Mouse (Mus musculus) lung, postnatal 0 days (tissue): ENCODE results near the gene Sox18. TPM values are rescaled to one million over a fixed set of nuclear protein-coding genes. Genes with fewer than 3 reads are reported as not detected.

Source experiments
- ATAC-seq: fragments of 200-750 bp; cut with Nextera tagmentation; 2 replicates; pipeline ENCODE4 v1.8.0; 2017; ENCODE audit warnings: moderate library complexity
- DNase-seq: peaks from one replicate; pipeline ENCODE4 v3.0.0-alpha.2; 2016; ENCODE audit warnings: low spot score
- H3K27ac ChIP-seq: fragments of 300-500 bp; sonication (generic); 2 replicates; pipeline ENCODE4 v1.5.1; 2014; ENCODE audit warnings: antibody characterized with exemption, mild to moderate bottlenecking, low read length, mixed read lengths
- H3K27me3 ChIP-seq: fragments of 300-500 bp; sonication (generic); replicated peaks from 2 replicates; pipeline ENCODE4 v1.6.1; 2014; ENCODE audit warnings: low read length, mixed read lengths; ENCODE audit not compliant: insufficient read depth
- H3K36me3 ChIP-seq: fragments of 300-500 bp; sonication (generic); 2 replicates; pipeline ENCODE4 v1.6.1; 2014; ENCODE audit warnings: low read length, mixed read lengths; ENCODE audit not compliant: insufficient read depth
- H3K4me1 ChIP-seq: fragments of 300-500 bp; sonication (generic); 2 replicates; pipeline ENCODE4 v1.6.1; 2014; ENCODE audit warnings: antibody characterized with exemption, low read depth, low read length, mixed read lengths; ENCODE audit not compliant: insufficient read depth
- H3K4me2 ChIP-seq: fragments of 300-500 bp; sonication (generic); replicated peaks from 2 replicates; pipeline ENCODE4 v1.6.1; 2014; ENCODE audit warnings: low read depth, mild to moderate bottlenecking, low read length, moderate library complexity, mixed read lengths
- H3K4me3 ChIP-seq: fragments of 300-500 bp; sonication (generic); 2 replicates; pipeline ENCODE4 v1.5.1; 2014; ENCODE audit warnings: low read depth, low read length
- H3K9ac ChIP-seq: fragments of 300-500 bp; sonication (generic); replicated peaks from 2 replicates; pipeline ENCODE4 v1.6.1; 2014; ENCODE audit warnings: low read depth, mild to moderate bottlenecking
- H3K9me3 ChIP-seq: fragments of 300-500 bp; sonication (generic); 2 replicates; pipeline ENCODE4 v1.6.1; 2016; ENCODE audit warnings: low read length, mixed read lengths
- CTCF ChIP-seq: IDR thresholded peaks from 2 replicates; pipeline ENCODE4 v1.5.1; 2016; ENCODE audit warnings: antibody characterized with exemption, mild to moderate bottlenecking
- EP300 ChIP-seq: IDR thresholded peaks from 2 replicates; pipeline ENCODE4 v1.6.1; 2016; ENCODE audit warnings: antibody characterized with exemption, mild to moderate bottlenecking, control low read depth
- WGBS: fragments of 180-500 bp; shearing (Covaris S2); extraction: QIAGEN DNeasy Blood & Tissue Kit; methylation state at CpG from one replicate; pipeline ENCODE4 v1.1.7; 2014; 5-methylcytosine and 5-hydroxymethylcytosine counted together
- polyA plus RNA-seq: library from polyadenylated mRNA; unstranded; fragments of >200 nt; fragmentation: Nextera tagmentation; extraction: Ambion mirVana; gene quantifications from 2 replicates; pipeline ENCODE4 v1.2.1, GENCODE M21; 2015

Gene Sox18
- polyA plus RNA-seq, 1 experiment from 2014 or later, result 134 TPM

DNA sequence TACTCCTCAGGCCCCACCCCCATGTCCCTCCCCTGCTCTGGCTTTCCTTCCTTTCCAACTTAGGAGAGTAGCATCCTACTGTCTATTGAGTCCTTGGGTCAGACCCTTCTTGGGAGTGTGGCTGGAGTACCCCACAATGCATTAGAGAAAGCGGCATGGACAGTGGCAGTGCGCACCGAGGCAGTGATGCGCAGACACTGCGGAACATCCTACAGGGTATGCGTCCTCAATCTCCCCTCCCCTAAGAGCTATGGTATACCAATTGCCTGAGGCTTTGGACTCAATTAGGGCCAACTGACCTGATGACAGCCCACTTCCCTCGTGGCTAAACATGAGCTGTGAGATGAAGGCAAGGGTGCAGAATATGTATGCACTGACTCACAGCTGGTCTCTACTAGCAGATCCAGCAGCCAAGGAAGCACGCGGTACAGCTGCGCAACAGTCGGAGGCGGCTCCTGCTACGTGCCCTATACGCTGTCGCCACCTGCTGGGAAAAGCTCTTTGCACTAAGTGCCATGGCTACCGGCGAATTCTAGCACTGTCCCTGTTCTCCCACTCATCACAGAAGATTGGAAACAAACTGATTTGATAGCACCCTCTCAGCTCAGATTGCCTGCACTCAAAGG, 12.4 kb downstream of the Sox18 start:
- TF ChIP-seq CTCF (no peak; the same call in 1 of the 2 replicates), EP300 (no peak)
- H3K9ac ChIP-seq, result no peak overlapping the region
- H3K27me3 ChIP-seq, result no peaks in the 10 kb centered on the region
- H3K4me1 ChIP-seq, result no peaks in the 10 kb centered on the region; the same call in 1 of the 2 replicates
- DNase-seq, result peak; percentile 74
- H3K4me3 ChIP-seq, result no peak overlapping the region
- H3K4me2 ChIP-seq, result no peak overlapping the region
- H3K27ac ChIP-seq, result no peak overlapping the region
- ATAC-seq, result peak; percentile 52
- WGBS, result 34% methylated on average over 17 of the region's 17 CpGs
- H3K9me3 ChIP-seq, result no peaks in the 10 kb centered on the region
- peaks cover 22% of the 10 kb centered on the region; the same call in 1 of the 2 replicates for H3K36me3 ChIP-seq

DNA sequence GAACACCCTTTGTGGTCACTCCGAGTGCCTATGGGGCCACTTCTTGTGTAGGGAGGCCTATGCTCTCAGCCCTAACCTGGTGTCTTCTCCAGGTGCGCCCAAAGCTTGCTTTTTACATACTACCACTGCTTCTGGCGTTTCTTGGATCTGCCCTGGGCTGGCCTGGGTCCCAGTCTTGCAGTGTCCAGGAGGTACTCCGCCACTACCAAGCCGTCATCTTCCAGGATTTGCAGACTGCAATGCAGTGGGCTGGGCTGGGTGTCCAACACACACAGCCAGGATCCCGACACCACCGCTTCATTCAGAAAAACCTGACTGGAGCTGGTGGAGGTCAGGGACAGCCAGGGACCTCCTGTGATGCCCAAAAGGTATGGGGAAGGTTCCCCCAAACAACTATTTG, 12.9 kb downstream of the Sox18 start:
- ATAC-seq (no peak), DNase-seq (no peak)
- TF ChIP-seq CTCF, result no peak
- TF ChIP-seq EP300, result no peak
- Histone ChIP-seq H3K27ac (no peak overlapping the region), H3K9ac (no peak overlapping the region), H3K27me3 (no peaks in the 10 kb centered on the region), H3K9me3 (no peaks in the 10 kb centered on the region), H3K4me1 (no peaks in the 10 kb centered on the region; the same call in 1 of the 2 replicates), H3K4me2 (no peak overlapping the region), H3K36me3 (peaks cover 22% of the 10 kb centered on the region; the same call in 1 of the 2 replicates), H3K4me3 (no peak overlapping the region)
- 89% methylated on average over 7 of the region's 7 CpGs for WGBS

DNA sequence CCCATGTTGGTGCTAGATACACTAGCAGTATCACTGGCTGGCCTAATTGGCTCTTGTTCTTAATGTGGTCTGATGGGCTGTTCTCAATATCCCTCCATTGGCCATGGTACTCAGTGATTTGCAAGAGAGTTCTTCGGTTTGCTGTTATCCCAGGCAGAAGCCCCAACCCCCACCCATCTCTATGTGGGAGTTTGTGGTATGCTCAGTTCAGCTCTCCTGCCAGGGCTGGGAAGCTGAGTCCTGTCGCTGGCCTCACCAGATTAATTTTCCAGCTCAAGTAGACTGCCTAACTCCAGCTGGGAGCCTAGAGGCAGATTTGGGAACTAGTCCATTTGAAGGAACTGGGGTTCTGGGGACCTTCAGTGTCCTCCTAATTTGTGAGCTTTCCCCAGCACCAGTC, 14.0 kb downstream of the Sox18 start:
- TF ChIP-seq CTCF, result no peak
- no peak for TF ChIP-seq EP300
- 78% methylated on average over 2 of the region's 2 CpGs for WGBS
- H3K9ac ChIP-seq, result no peak overlapping the region
- H3K27me3 ChIP-seq, result no peaks in the 10 kb centered on the region
- H3K27ac ChIP-seq, result no peak overlapping the region
- H3K4me2 ChIP-seq, result no peak overlapping the region
- no peaks in the 10 kb centered on the region; the same call in 1 of the 2 replicates for H3K4me1 ChIP-seq
- ATAC-seq (no peak), DNase-seq (no peak)
- H3K9me3 ChIP-seq, result no peaks in the 10 kb centered on the region
- H3K4me3 ChIP-seq, result no peak overlapping the region
- H3K36me3 ChIP-seq, result peaks cover 29% of the 10 kb centered on the region; the same call in 1 of the 2 replicates

DNA sequence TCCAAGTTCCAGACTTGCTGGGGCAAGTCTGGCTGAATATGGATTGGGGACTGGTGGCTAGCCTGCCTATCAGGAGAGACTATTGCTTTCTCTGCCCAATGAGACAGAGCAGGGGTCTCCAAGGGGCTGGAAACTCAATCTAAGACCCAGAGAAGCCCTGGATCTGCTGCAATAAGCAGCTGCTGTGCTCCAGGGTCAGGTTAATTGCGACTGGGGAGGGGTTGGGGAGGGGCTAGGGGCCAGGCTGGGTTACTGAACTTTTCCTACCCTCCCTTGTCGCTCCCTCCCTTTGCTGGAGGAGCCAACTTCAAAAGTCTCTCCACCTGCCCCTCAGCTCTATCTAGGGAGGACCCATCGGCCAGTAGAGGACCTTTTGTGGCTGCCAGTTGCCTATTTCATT, 14.7 kb downstream of the Sox18 start, which contains the start of gene Gm29797:
TSS of gene Gm29797 (plus strand) at position 301 of the 400 bp plus-strand sequence.
- H3K27ac ChIP-seq, result no peak within 1 kb of the TSS
- H3K27me3 ChIP-seq, result no peaks in the 10 kb centered on the region
- 61% methylated on average over 3 of the region's 3 CpGs for WGBS
- no peaks in the 10 kb centered on the region for H3K9me3 ChIP-seq
- peaks cover 29% of the 10 kb centered on the region; the same call in 1 of the 2 replicates for H3K36me3 ChIP-seq
- no peak within 1 kb of the TSS for H3K9ac ChIP-seq
- ATAC-seq (no peak), DNase-seq (no peak)
- TF ChIP-seq EP300, result no peak
- no peak within 1 kb of the TSS for H3K4me3 ChIP-seq
- no peak within 1 kb of the TSS for H3K4me2 ChIP-seq
- no peaks in the 10 kb centered on the region; the same call in 1 of the 2 replicates for H3K4me1 ChIP-seq

DNA sequence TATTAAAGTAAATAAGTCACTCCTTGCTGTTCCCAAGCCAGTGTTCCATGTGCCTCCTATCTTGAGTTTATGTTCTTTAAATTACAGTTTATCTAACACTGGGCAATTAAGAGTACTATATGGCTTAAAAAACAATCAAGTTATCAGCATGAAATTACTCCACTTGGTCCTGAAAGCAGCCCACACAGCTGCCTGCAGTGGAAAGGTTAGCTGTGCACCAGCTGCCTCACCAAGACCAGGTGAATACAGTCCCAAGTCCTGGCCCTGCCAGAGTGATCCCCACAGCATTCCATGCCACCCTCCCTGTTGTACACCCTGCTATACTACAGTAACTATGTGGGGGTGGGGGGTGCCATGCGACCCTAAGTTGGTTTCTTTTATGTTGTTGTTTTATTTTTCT, 17.9 kb downstream of the Sox18 start:
- H3K9ac ChIP-seq, result no peak overlapping the region
- 82% methylated on average over 1 of the region's 1 CpGs for WGBS
- no peak overlapping the region for H3K4me3 ChIP-seq
- TF ChIP-seq CTCF (no peak), EP300 (no peak)
- H3K27ac ChIP-seq, result no peak overlapping the region
- no peak overlapping the region for H3K4me2 ChIP-seq
- ATAC-seq (no peak), DNase-seq (no peak)
- peaks cover 55% of the 10 kb centered on the region for H3K36me3 ChIP-seq
- H3K9me3 ChIP-seq, result no peaks in the 10 kb centered on the region
- H3K4me1 ChIP-seq, result no peaks in the 10 kb centered on the region
- no peaks in the 10 kb centered on the region for H3K27me3 ChIP-seq

DNA sequence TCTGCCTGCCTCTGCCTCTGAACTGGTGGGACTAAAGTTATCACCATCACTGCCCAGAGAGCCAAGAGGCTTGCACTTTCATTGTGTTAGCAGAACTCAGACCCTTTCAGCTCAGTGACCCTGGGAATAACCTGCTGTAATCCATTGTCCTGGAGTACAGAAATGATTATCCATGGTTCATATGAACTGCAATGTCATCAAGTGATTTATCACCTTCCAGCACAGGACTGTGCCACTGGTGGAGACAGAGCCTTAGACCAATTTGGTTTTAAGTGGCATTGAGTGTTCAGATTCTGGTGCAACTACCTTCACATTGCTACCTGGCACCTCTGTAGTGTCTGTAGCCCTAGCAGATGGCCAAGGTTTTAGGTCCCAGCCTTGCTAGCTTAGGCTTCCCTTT, 18.4 kb downstream of the Sox18 start:
- ATAC-seq (no peak), DNase-seq (no peak)
- Histone ChIP-seq H3K4me2 (no peak overlapping the region), H3K27ac (no peak overlapping the region), H3K4me3 (no peak overlapping the region), H3K36me3 (peaks cover 60% of the 10 kb centered on the region), H3K4me1 (no peaks in the 10 kb centered on the region), H3K9ac (no peak overlapping the region), H3K9me3 (no peaks in the 10 kb centered on the region), H3K27me3 (no peaks in the 10 kb centered on the region)
- TF ChIP-seq EP300 (no peak), CTCF (no peak)

DNA sequence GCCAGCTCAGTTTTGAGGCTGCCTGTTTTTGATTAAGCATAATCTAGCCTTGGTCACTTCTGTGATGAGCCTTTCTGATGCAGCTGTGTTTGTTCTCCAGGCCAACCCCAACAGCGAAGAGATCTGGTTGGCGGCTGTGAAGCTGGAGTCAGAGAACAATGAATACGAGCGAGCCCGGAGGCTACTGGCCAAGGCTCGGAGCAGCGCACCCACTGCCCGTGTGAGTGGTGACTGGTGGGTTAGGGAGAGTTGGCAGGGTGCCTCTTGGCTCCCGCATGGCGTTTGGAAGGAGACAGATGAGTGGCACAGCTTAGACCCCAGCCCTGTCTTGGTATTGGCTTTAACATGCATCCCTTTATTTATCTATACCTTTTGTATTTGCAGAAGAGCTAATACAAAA, 22.5 kb downstream of the Sox18 start:
- H3K4me3 ChIP-seq, result no peak overlapping the region
- no peak overlapping the region for H3K4me2 ChIP-seq
- 90% methylated on average over 10 of the region's 10 CpGs for WGBS
- H3K27ac ChIP-seq, result no peak overlapping the region
- H3K36me3 ChIP-seq, result peaks cover 44% of the 10 kb centered on the region
- H3K9me3 ChIP-seq, result no peaks in the 10 kb centered on the region
- no peaks in the 10 kb centered on the region for H3K4me1 ChIP-seq
- no peak for DNase-seq
- TF ChIP-seq CTCF, result no peak
- TF ChIP-seq EP300, result no peak
- ATAC-seq, result no peak
- H3K9ac ChIP-seq, result no peak overlapping the region
- H3K27me3 ChIP-seq, result no peaks in the 10 kb centered on the region
